Mouse (Mus musculus): Measurements from ENCODE around the gene Tapbpl. TPM values are rescaled to one million over a fixed set of nuclear protein-coding genes. Genes with fewer than 3 reads are reported as not detected.

Tapbpl gene
- polyA plus RNA-seq, 1 experiment from 2014 or later: 4.2 TPM

GRCm38 (mm10) chr6:125264219-125264618, 32.6 kb upstream of the Tapbpl start:
- H3K27me3 ChIP-seq (replicated peaks): peaks cover 13% of the 10 kb centered on the region; the same call in 1 of the 2 replicates
- H3K36me3 ChIP-seq: no peaks in the 10 kb centered on the region
- no peaks in the 10 kb centered on the region for H3K9me3 ChIP-seq
- no peak overlapping the region for H3K4me2 ChIP-seq
- H3K9ac ChIP-seq: no peak overlapping the region
- no peak overlapping the region for H3K4me3 ChIP-seq
- WGBS: 81% methylated on average over 9 of the region's 9 CpGs
- no peak overlapping the region for H3K27ac ChIP-seq (replicated peaks)
- no peak for ATAC-seq (ENCODE audit: extremely low read depth, insufficient number of reproducible peaks, low FRiP score, low TSS enrichment)
- H3K4me1 ChIP-seq: no peaks in the 10 kb centered on the region

- Histone ChIP-seq H3K9me3 (no peaks in the 10 kb centered on the region), H3K4me2 (no peak overlapping the region), H3K27ac (replicated peaks) (no peak overlapping the region), H3K36me3 (no peaks in the 10 kb centered on the region), H3K9ac (no peak overlapping the region), H3K27me3 (replicated peaks) (no peaks in the 10 kb centered on the region), H3K4me1 (no peaks in the 10 kb centered on the region), H3K4me3 (no peak overlapping the region)
- ATAC-seq (ENCODE audit: extremely low read depth, insufficient number of reproducible peaks, low FRiP score, low TSS enrichment): no peak
- WGBS: 71% methylated on average over 10 of the region's 10 CpGs
Measured at GRCm38 (mm10) chr6:125260006-125260555, 28.4 kb upstream of the Tapbpl start.

GRCm38 (mm10) chr6:125256222-125256966, 24.7 kb upstream of the Tapbpl start:
- Histone ChIP-seq H3K27me3 (replicated peaks) (no peaks in the 10 kb centered on the region), H3K4me3 (no peak overlapping the region), H3K9ac (no peak overlapping the region), H3K4me1 (no peaks in the 10 kb centered on the region), H3K4me2 (no peak overlapping the region), H3K27ac (replicated peaks) (no peak overlapping the region), H3K9me3 (no peaks in the 10 kb centered on the region), H3K36me3 (no peaks in the 10 kb centered on the region)
- 67% methylated on average over 8 of the region's 8 CpGs for WGBS
- no peak for ATAC-seq (ENCODE audit: extremely low read depth, insufficient number of reproducible peaks, low FRiP score, low TSS enrichment)

GRCm38 (mm10) chr6:125255516-125256044, 23.9 kb upstream of the Tapbpl start:
- Histone ChIP-seq H3K4me2 (no peak overlapping the region), H3K4me1 (no peaks in the 10 kb centered on the region), H3K9me3 (no peaks in the 10 kb centered on the region), H3K36me3 (no peaks in the 10 kb centered on the region), H3K9ac (no peak overlapping the region), H3K4me3 (no peak overlapping the region), H3K27ac (replicated peaks) (no peak overlapping the region), H3K27me3 (replicated peaks) (no peaks in the 10 kb centered on the region)
- WGBS: 76% methylated on average over 7 of the region's 7 CpGs
- ATAC-seq (ENCODE audit: extremely low read depth, insufficient number of reproducible peaks, low FRiP score, low TSS enrichment): no peak

GRCm38 (mm10) chr6:125253863-125254715, 22.4 kb upstream of the Tapbpl start:
- 70% methylated on average over 14 of the region's 14 CpGs for WGBS
- no peak for ATAC-seq (ENCODE audit: extremely low read depth, insufficient number of reproducible peaks, low FRiP score, low TSS enrichment)
- Histone ChIP-seq H3K9ac (no peak overlapping the region), H3K4me2 (no peak overlapping the region), H3K27me3 (replicated peaks) (no peaks in the 10 kb centered on the region), H3K9me3 (no peaks in the 10 kb centered on the region), H3K4me1 (no peaks in the 10 kb centered on the region), H3K4me3 (no peak overlapping the region), H3K36me3 (no peaks in the 10 kb centered on the region), H3K27ac (replicated peaks) (no peak overlapping the region)

- no peaks in the 10 kb centered on the region for H3K27me3 ChIP-seq (replicated peaks)
- no peaks in the 10 kb centered on the region for H3K36me3 ChIP-seq
- no peak overlapping the region for H3K27ac ChIP-seq (replicated peaks)
- H3K9ac ChIP-seq: no peak overlapping the region
- WGBS: 79% methylated on average over 8 of the region's 8 CpGs
- H3K4me3 ChIP-seq: no peak overlapping the region
- no peak overlapping the region for H3K4me2 ChIP-seq
- H3K4me1 ChIP-seq: no peaks in the 10 kb centered on the region
- no peaks in the 10 kb centered on the region for H3K9me3 ChIP-seq
- ATAC-seq (ENCODE audit: extremely low read depth, insufficient number of reproducible peaks, low FRiP score, low TSS enrichment): no peak
Measured at GRCm38 (mm10) chr6:125252711-125253110, 21.1 kb upstream of the Tapbpl start.

GRCm38 (mm10) chr6:125252285-125252684, 20.6 kb upstream of the Tapbpl start:
- Histone ChIP-seq H3K27ac (replicated peaks) (no peak overlapping the region), H3K4me3 (no peak overlapping the region), H3K4me1 (no peaks in the 10 kb centered on the region), H3K4me2 (no peak overlapping the region), H3K36me3 (no peaks in the 10 kb centered on the region), H3K9me3 (no peaks in the 10 kb centered on the region), H3K9ac (no peak overlapping the region), H3K27me3 (replicated peaks) (no peaks in the 10 kb centered on the region)
- no peak for ATAC-seq (ENCODE audit: extremely low read depth, insufficient number of reproducible peaks, low FRiP score, low TSS enrichment)
- WGBS: 78% methylated on average over 3 of the region's 3 CpGs

- no peak overlapping the region for H3K9ac ChIP-seq
- no peaks in the 10 kb centered on the region for H3K4me1 ChIP-seq
- no peaks in the 10 kb centered on the region for H3K27me3 ChIP-seq (replicated peaks)
- H3K4me3 ChIP-seq: no peak overlapping the region
- H3K9me3 ChIP-seq: no peaks in the 10 kb centered on the region
- H3K4me2 ChIP-seq: no peak overlapping the region
- H3K27ac ChIP-seq (replicated peaks): no peak overlapping the region
- WGBS: 13% methylated on average over 1 of the region's 1 CpGs
- H3K36me3 ChIP-seq: no peaks in the 10 kb centered on the region
- no peak for ATAC-seq (ENCODE audit: extremely low read depth, insufficient number of reproducible peaks, low FRiP score, low TSS enrichment)
Measured at GRCm38 (mm10) chr6:125244551-125244950, 12.9 kb upstream of the Tapbpl start.

GRCm38 (mm10) chr6:125241566-125241965, 9.9 kb upstream of the Tapbpl start:
- Histone ChIP-seq H3K4me3 (no peak overlapping the region), H3K4me2 (no peak overlapping the region), H3K9ac (no peak overlapping the region), H3K9me3 (no peaks in the 10 kb centered on the region), H3K36me3 (no peaks in the 10 kb centered on the region), H3K27ac (replicated peaks) (no peak overlapping the region), H3K4me1 (no peaks in the 10 kb centered on the region), H3K27me3 (replicated peaks) (no peaks in the 10 kb centered on the region)
- 76% methylated on average over 8 of the region's 8 CpGs for whole genome bisulfite sequencing
- ATAC-seq (ENCODE audit: extremely low read depth, insufficient number of reproducible peaks, low FRiP score, low TSS enrichment): no peak

- Histone ChIP-seq H3K4me3 (no peak overlapping the region), H3K27me3 (replicated peaks) (no peaks in the 10 kb centered on the region), H3K36me3 (no peaks in the 10 kb centered on the region), H3K4me2 (no peak overlapping the region), H3K9me3 (no peaks in the 10 kb centered on the region), H3K27ac (replicated peaks) (no peak overlapping the region), H3K9ac (no peak overlapping the region), H3K4me1 (no peaks in the 10 kb centered on the region)
- 74% methylated on average over 5 of the region's 5 CpGs for WGBS
- ATAC-seq (ENCODE audit: extremely low read depth, insufficient number of reproducible peaks, low FRiP score, low TSS enrichment): no peak
Measured at GRCm38 (mm10) chr6:125240617-125241016, 9.0 kb upstream of the Tapbpl start.

GRCm38 (mm10) chr6:125239547-125239946, 7.9 kb upstream of the Tapbpl start:
- Histone ChIP-seq H3K27ac (replicated peaks) (no peak overlapping the region), H3K9ac (no peak overlapping the region), H3K4me2 (no peak overlapping the region), H3K36me3 (no peaks in the 10 kb centered on the region), H3K9me3 (no peaks in the 10 kb centered on the region), H3K4me3 (no peak overlapping the region), H3K27me3 (replicated peaks) (no peaks in the 10 kb centered on the region), H3K4me1 (peaks cover 4% of the 10 kb centered on the region)
- 85% methylated on average over 5 of the region's 5 CpGs for WGBS
- ATAC-seq (ENCODE audit: extremely low read depth, insufficient number of reproducible peaks, low FRiP score, low TSS enrichment): no peak

Measured in heart, embryonic 13.5 days (tissue).